Mouse (Mus musculus): ENCODE measurements around the gene Dao. TPM values are rescaled to one million over a fixed set of nuclear protein-coding genes. Genes with fewer than 3 reads are reported as not detected.
A peak's percentile ranks its signal among the peaks of the same experiment; 100 is the strongest.

Dao gene
- total RNA-seq (2021), result not detected
- long read RNA-seq, result 0 reads

GRCm38 (mm10) chr5:114003542-114003941, at the start of gene Dao:
Dao (plus strand) TSS chr5:114003703.
- DNase-seq (ENCODE audit: low spot score in 2 of 2), result no peak

- peak; percentile 73 to 88 for DNase-seq (ENCODE audit: low spot score in 2 of 2)
Measured at GRCm38 (mm10) chr5:113954421-113954820, 49.1 kb upstream of the Dao start.

- no peak for DNase-seq (ENCODE audit: low spot score in 2 of 2)
Measured at GRCm38 (mm10) chr5:113955281-113955680, 48.2 kb upstream of the Dao start.

GRCm38 (mm10) chr5:113955691-113956090, 47.8 kb upstream of the Dao start:
- no peak for DNase-seq (ENCODE audit: low spot score in 2 of 2)

GRCm38 (mm10) chr5:113956510-113956909, 47.0 kb upstream of the Dao start:
- DNase-seq (ENCODE audit: low spot score in 2 of 2), result peak; percentile 68 to 71

- DNase-seq (ENCODE audit: low spot score in 2 of 2), result no peak
Measured at GRCm38 (mm10) chr5:113959039-113959438, 44.5 kb upstream of the Dao start.

- DNase-seq (ENCODE audit: low spot score in 2 of 2), result no peak
Measured at GRCm38 (mm10) chr5:113960416-113960815, 43.1 kb upstream of the Dao start.

GRCm38 (mm10) chr5:113961776-113962175, 41.7 kb upstream of the Dao start:
- no peak for DNase-seq (ENCODE audit: low spot score in 2 of 2)

GRCm38 (mm10) chr5:113964972-113965371, 38.5 kb upstream of the Dao start:
- DNase-seq (ENCODE audit: low spot score in 2 of 2), result no peak

- DNase-seq (ENCODE audit: low spot score in 2 of 2), result peak; percentile 39 to 70
Measured at GRCm38 (mm10) chr5:113965659-113966185, 37.8 kb upstream of the Dao start.

- no peak for DNase-seq (ENCODE audit: low spot score in 2 of 2)
Measured at GRCm38 (mm10) chr5:113966452-113967150, 36.9 kb upstream of the Dao start.

- DNase-seq (ENCODE audit: low spot score in 2 of 2), result no peak
Measured at GRCm38 (mm10) chr5:113968371-113968770, 35.1 kb upstream of the Dao start.

GRCm38 (mm10) chr5:113971434-113971960, 32.0 kb upstream of the Dao start:
- no peak for DNase-seq (ENCODE audit: low spot score in 2 of 2)

GRCm38 (mm10) chr5:113972589-113973515, 30.7 kb upstream of the Dao start:
- DNase-seq (ENCODE audit: low spot score in 2 of 2), result no peak

- DNase-seq (ENCODE audit: low spot score in 2 of 2), result no peak
Measured at GRCm38 (mm10) chr5:113973790-113974189, 29.7 kb upstream of the Dao start.

GRCm38 (mm10) chr5:113974576-113974975, 28.9 kb upstream of the Dao start:
- DNase-seq (ENCODE audit: low spot score in 2 of 2), result no peak

- DNase-seq (ENCODE audit: low spot score in 2 of 2), result peak in 1 of 2 experiments; percentile 30
Measured at GRCm38 (mm10) chr5:113975538-113976215, 27.8 kb upstream of the Dao start.

GRCm38 (mm10) chr5:113976597-113976996, 26.9 kb upstream of the Dao start:
- DNase-seq (ENCODE audit: low spot score in 2 of 2), result no peak

GRCm38 (mm10) chr5:113977309-113977708, 26.2 kb upstream of the Dao start:
- DNase-seq (ENCODE audit: low spot score in 2 of 2), result no peak

- no peak for DNase-seq (ENCODE audit: low spot score in 2 of 2)
Measured at GRCm38 (mm10) chr5:113980511-113980910, 23.0 kb upstream of the Dao start.

- DNase-seq (ENCODE audit: low spot score in 2 of 2), result no peak
Measured at GRCm38 (mm10) chr5:113981171-113981570, 22.3 kb upstream of the Dao start.

Data from layer of hippocampus, adult 18-20 months (tissue).